ENCODE assay signal across 8 mouse cellular contexts in genomic region chr1:176800728-176801365, GRCm38 (mm10). TPM values are rescaled to one million over a fixed set of nuclear protein-coding genes. Genes with fewer than 3 reads are reported as not detected.
DNase-seq lines count a peak whose midpoint lies in the region; ATAC-seq and TF ChIP-seq lines count a peak whose summit lies in the region.

No protein-coding gene starts in this region.

- peak overlapping the region; percentile 78 for H3K27ac ChIP-seq in bone marrow macrophage, adult 2 months (ENCODE audit: insufficient read depth, low read depth, low read length)

- peak; percentile 74 for ATAC-seq in megakaryocyte-erythroid progenitor cell, adult 5-6 weeks (replicated peaks; ENCODE audit: low FRiP score, low TSS enrichment, poor library complexity, severe bottlenecking)
- no peak for ATAC-seq in erythroblast, adult 5-6 weeks (replicated peaks; ENCODE audit: low FRiP score, poor library complexity, severe bottlenecking)

- DNase-seq in retina, postnatal 1 day, result peak; percentile 80
- DNase-seq in retina, embryonic 14.5 days (ENCODE audit: low spot score), result no peak
- DNase-seq in gastrocnemius, postnatal 25 days, result peak; percentile 58
- peak; percentile 78 for DNase-seq in kidney, postnatal 14 days
- peak; percentile 84 for DNase-seq in telencephalon, adult 2 months (ENCODE audit: low read depth, low spot score)

- TF ChIP-seq CTCF in bone marrow macrophage, adult 2 months (IDR thresholded peaks at IDR 0.05; ENCODE audit: low read depth, low read length), result no peak

- H3K4me3 ChIP-seq in bone marrow macrophage, adult 2 months (ENCODE audit: insufficient read depth, low read length), result peak overlapping the region; percentile 37; the same call in 1 of the 2 replicates

- no peak for TF ChIP-seq POLR2A in bone marrow macrophage, adult 2 months (IDR thresholded peaks at IDR 0.05; ENCODE audit: borderline replicate concordance, low read depth, low read length)

- H3K4me1 ChIP-seq in bone marrow macrophage, adult 2 months (ENCODE audit: control insufficient read depth, insufficient read depth, low read length), result peaks cover 23% of the 10 kb centered on the region

RNA-seq across cellular contexts. Expression of gene Cep170, which starts 13.0 kb away (rescaled TPM):
- polyA plus RNA-seq in bone marrow macrophage, adult 2 months (2012; ENCODE audit: insufficient read depth, insufficient read length, missing spikeins), result 55.1 and 60.1 TPM in 2 replicates
- 10 to 100 TPM; 15.6 to 19.2 TPM for total RNA-seq in gastrocnemius, postnatal 25 days (2021)
- 29.8 and 38.4 TPM in 2 replicates for total RNA-seq in megakaryocyte-erythroid progenitor cell, adult 5-6 weeks (2014; fragmentation: Nextera tagmentation)
- 28.0 and 35.7 TPM in 2 replicates for total RNA-seq in megakaryocyte-erythroid progenitor cell, adult 5-6 weeks (2017)
- 11.5 and 22.4 TPM in 2 replicates for total RNA-seq in erythroblast, adult 5-6 weeks (2015; ENCODE audit: low replicate concordance)
- 12.8 and 23.3 TPM in 2 replicates for total RNA-seq in erythroblast, adult 5-6 weeks (2017; ENCODE audit: low replicate concordance)

RNA-seq across cellular contexts. Expression of gene Sdccag8, which starts 13.6 kb away (rescaled TPM):
- polyA plus RNA-seq in bone marrow macrophage, adult 2 months (2012; ENCODE audit: insufficient read depth, insufficient read length, missing spikeins), result 24.5 and 26.0 TPM in 2 replicates
- total RNA-seq in gastrocnemius, postnatal 25 days (2021), result 1 to 10 TPM; 3.8 to 3.9 TPM
- 4.9 and 11.9 TPM in 2 replicates for total RNA-seq in megakaryocyte-erythroid progenitor cell, adult 5-6 weeks (2014; fragmentation: Nextera tagmentation)
- total RNA-seq in megakaryocyte-erythroid progenitor cell, adult 5-6 weeks (2017), result 11.3 and 26.9 TPM in 2 replicates
- total RNA-seq in erythroblast, adult 5-6 weeks (2015; ENCODE audit: low replicate concordance), result 3.1 and 5.0 TPM in 2 replicates
- total RNA-seq in erythroblast, adult 5-6 weeks (2017; ENCODE audit: low replicate concordance), result 6.8 and 9.8 TPM in 2 replicates
